Mouse (Mus musculus) CH12.LX (cell line): Measurements from ENCODE around the gene Ahnak. TPM values are rescaled to one million over a fixed set of nuclear protein-coding genes. Genes with fewer than 3 reads are reported as not detected.
A peak's percentile ranks its signal among the peaks of the same experiment; 100 is the strongest.

Experiments
- DNase-seq: peaks from one replicate; pipeline ENCODE4 v3.0.0-alpha.2; 2013; ENCODE audit errors: extremely low read depth
- H3K27ac ChIP-seq: 2 replicates; pipeline ENCODE4 v1.5.1; 2012; ENCODE audit warnings: low read depth, mild to moderate bottlenecking, control low read depth, moderate library complexity; ENCODE audit not compliant: insufficient read depth
- H3K27me3 ChIP-seq: replicated peaks from 2 replicates; pipeline ENCODE3; 2012; ENCODE audit warnings: inconsistent platforms
- H3K36me3 ChIP-seq, 2 experiments: replicated peaks in 1 of 2; 2 replicates each; pipeline versions ENCODE3 to v1.6.1; 2012; ENCODE audit warnings: inconsistent platforms in 1 of 2, low read length in 1 of 2, mild to moderate bottlenecking in 1 of 2, mixed read lengths in 1 of 2, moderate library complexity in 1 of 2; ENCODE audit not compliant: control insufficient read depth in 1 of 2, insufficient read depth in 1 of 2
- H3K4me1 ChIP-seq, 2 experiments: 2 replicates each; pipeline ENCODE4 v1.6.1; 2012; ENCODE audit warnings: inconsistent platforms in 1 of 2, moderate library complexity in 1 of 2; ENCODE audit not compliant: insufficient read depth in 2 of 2, control insufficient read depth in 1 of 2
- H3K4me2 ChIP-seq: 2 replicates; pipeline ENCODE4 v1.6.1; 2012; ENCODE audit warnings: low read depth, mild to moderate bottlenecking, control low read depth; ENCODE audit not compliant: poor library complexity, insufficient read depth, severe bottlenecking
- H3K4me3 ChIP-seq, 3 experiments: fragments of 150-350 bp in 1 of 3; sonication (generic) in 1 of 3; replicated peaks in 1 of 3; 2 replicates each; pipeline versions ENCODE3 to v1.5.1; 2011 to 2012; ENCODE audit warnings: low read depth in 2 of 3, low read length in 2 of 3, mild to moderate bottlenecking in 2 of 3, moderate library complexity in 2 of 3, control low read depth in 1 of 3, improper control_type of control experiment in 1 of 3, inconsistent platforms in 1 of 3, mixed read lengths in 1 of 3; ENCODE audit not compliant: poor library complexity in 1 of 3
- H3K79me2 ChIP-seq: replicated peaks from 2 replicates; pipeline ENCODE4 v1.6.1; 2012; ENCODE audit warnings: mild to moderate bottlenecking, moderate library complexity; ENCODE audit not compliant: control insufficient read depth, poor library complexity, insufficient read depth, severe bottlenecking; ENCODE audit errors: extremely low read depth
- H3K9ac ChIP-seq: 2 replicates; pipeline ENCODE4 v1.6.1; 2012; ENCODE audit warnings: low read depth, mild to moderate bottlenecking, control low read depth, moderate library complexity; ENCODE audit not compliant: insufficient read depth
- H3K9me3 ChIP-seq: replicated peaks from 2 replicates; pipeline ENCODE3; 2012; ENCODE audit warnings: low read length, inconsistent platforms, mixed read lengths
- BHLHE40 ChIP-seq: IDR thresholded peaks from 2 replicates; pipeline ENCODE4 v1.6.1; 2011; ENCODE audit warnings: mild to moderate bottlenecking, low read depth, low read length, improper control_type of control experiment
- CHD2 ChIP-seq: IDR thresholded peaks from 2 replicates; pipeline ENCODE4 v1.6.1; 2011; ENCODE audit warnings: low read length, improper control_type of control experiment
- CTCF ChIP-seq, 2 experiments: IDR thresholded peaks in 1 of 2; conservative IDR thresholded peaks in 1 of 2; 2 replicates each; pipeline ENCODE4 v1.5.1; 2011 to 2012; ENCODE audit warnings: low read depth in 2 of 2, low read length in 2 of 2, improper control_type of control experiment in 1 of 2, inconsistent platforms in 1 of 2, mild to moderate bottlenecking in 1 of 2, moderate library complexity in 1 of 2
- E2F4 ChIP-seq: IDR thresholded peaks from 2 replicates; pipeline ENCODE4 v1.6.1; 2011; ENCODE audit warnings: low read depth, low read length, improper control_type of control experiment; ENCODE audit not compliant: insufficient replicate concordance
- ELF1 ChIP-seq: IDR thresholded peaks from 2 replicates; pipeline ENCODE4 v1.6.1; 2014; ENCODE audit warnings: low read depth, mild to moderate bottlenecking, inconsistent platforms, low read length, improper control_type of control experiment
- IRF4 ChIP-seq: IDR thresholded peaks from 2 replicates; pipeline ENCODE4 v1.6.1; 2014; ENCODE audit warnings: low read depth, mild to moderate bottlenecking, inconsistent platforms, low read length, improper control_type of control experiment
- JUN ChIP-seq: IDR thresholded peaks from 2 replicates; pipeline ENCODE4 v1.6.1; 2011; ENCODE audit warnings: low read depth, mild to moderate bottlenecking, low read length, improper control_type of control experiment, moderate library complexity; ENCODE audit not compliant: insufficient read depth
- JUND ChIP-seq: conservative IDR thresholded peaks from 2 replicates; pipeline ENCODE4 v1.6.1; 2011; ENCODE audit warnings: low read depth, low read length, improper control_type of control experiment
- KAT2A ChIP-seq: IDR thresholded peaks from 2 replicates; pipeline ENCODE4 v1.6.1; 2012; ENCODE audit warnings: low read length, improper control_type of control experiment, inconsistent platforms; ENCODE audit not compliant: insufficient replicate concordance
- MAFK ChIP-seq: IDR thresholded peaks from 2 replicates; pipeline ENCODE4 v1.6.1; 2011; ENCODE audit warnings: low read length, improper control_type of control experiment; ENCODE audit not compliant: insufficient replicate concordance
- MAZ ChIP-seq: IDR thresholded peaks from 2 replicates; pipeline ENCODE4 v1.6.1; 2012; ENCODE audit warnings: low read depth, mild to moderate bottlenecking, inconsistent platforms, low read length, improper control_type of control experiment, moderate library complexity
- MXI1 ChIP-seq: IDR thresholded peaks from 2 replicates; pipeline ENCODE4 v1.6.1; 2011; ENCODE audit warnings: mild to moderate bottlenecking, low read depth, low read length, improper control_type of control experiment
- NRF1 ChIP-seq: IDR thresholded peaks from 2 replicates; pipeline ENCODE4 v1.6.1; 2014; ENCODE audit warnings: low read depth, mild to moderate bottlenecking, inconsistent platforms, low read length, improper control_type of control experiment, moderate library complexity
- POLR2AphosphoS2 ChIP-seq: IDR thresholded peaks from 2 replicates; pipeline ENCODE4 v1.6.1; 2011; ENCODE audit warnings: low read depth, low read length, improper control_type of control experiment
- RAD21 ChIP-seq: IDR thresholded peaks from 2 replicates; pipeline ENCODE4 v1.6.1; 2011; ENCODE audit warnings: low read depth, mild to moderate bottlenecking, low read length, improper control_type of control experiment, moderate library complexity
- SIN3A ChIP-seq: IDR thresholded peaks from 2 replicates; pipeline ENCODE4 v1.6.1; 2012; ENCODE audit warnings: low read length, improper control_type of control experiment, inconsistent platforms
- SMC3 ChIP-seq: IDR thresholded peaks from 2 replicates; pipeline ENCODE4 v1.6.1; 2011; ENCODE audit warnings: low read depth, low read length, improper control_type of control experiment
- TBP ChIP-seq: conservative IDR thresholded peaks from 2 replicates; pipeline ENCODE4 v1.6.1; 2011; ENCODE audit warnings: low read depth, low read length, improper control_type of control experiment
- TCF12 ChIP-seq: IDR thresholded peaks from 2 replicates; pipeline ENCODE4 v1.6.1; 2014; ENCODE audit warnings: low read depth, mild to moderate bottlenecking, inconsistent platforms, low read length, improper control_type of control experiment
- USF1 ChIP-seq: IDR thresholded peaks from 2 replicates; pipeline ENCODE4 v1.6.1; 2014; ENCODE audit warnings: low read depth, mild to moderate bottlenecking, inconsistent platforms, low read length, improper control_type of control experiment
- USF2 ChIP-seq: conservative IDR thresholded peaks from 2 replicates; pipeline ENCODE4 v1.6.1; 2011; ENCODE audit warnings: low read depth, low read length, improper control_type of control experiment
- ZC3H11A ChIP-seq: IDR thresholded peaks from 2 replicates; pipeline ENCODE4 v1.6.1; 2012; ENCODE audit warnings: low read depth, mild to moderate bottlenecking, inconsistent platforms, low read length, improper control_type of control experiment
- ZKSCAN1 ChIP-seq: IDR thresholded peaks from 2 replicates; pipeline ENCODE4 v1.6.1; 2012; ENCODE audit warnings: low read depth, inconsistent platforms, low read length, improper control_type of control experiment, borderline replicate concordance
- ZMIZ1 ChIP-seq: IDR thresholded peaks from 2 replicates; pipeline ENCODE4 v1.6.1; 2012; ENCODE audit warnings: low read depth, mild to moderate bottlenecking, inconsistent platforms, low read length, improper control_type of control experiment
- ZNF384 ChIP-seq: IDR thresholded peaks from 2 replicates; pipeline ENCODE4 v1.6.1; 2012; ENCODE audit warnings: low read depth, low read length, improper control_type of control experiment, inconsistent platforms
- dilution Hi-C: fragments of 300-500 bp; cut with MboI; formaldehyde crosslinking; loops from 2 replicates; pipeline ENCODE4 v1.14.3; 2020; ENCODE audit warnings: low sequenced_read_pairs; ENCODE audit not compliant: extremely low pct_unique_long_range_greater_than_20kb, extremely low pct_ligation_motif_present
- in situ Hi-C: fragments of 300-500 bp; cut with MboI; formaldehyde crosslinking; loops from 3 replicates; pipeline ENCODE4 v1.14.3; 2019; ENCODE audit warnings: low sequenced_read_pairs, low pct_ligation_motif_present, low pct_unique_long_range_greater_than_20kb, mixed read lengths
- polyA plus RNA-seq: library from polyadenylated mRNA; unstranded; fragments of >175 nt; gene quantifications from 2 replicates; pipeline ENCODE4 v1.2.1, GENCODE M21; 2012; ENCODE audit warnings: low read depth; ENCODE audit not compliant: insufficient read length
- total RNA-seq, 2 experiments: library from RNA; depleted of rRNA; stranded (reverse); fragments of 300-350 nt in 1 of 2; fragments of >200 nt in 1 of 2; gene quantifications; 2 replicates each; pipeline ENCODE4 v1.2.3; 2012 to 2014

Ahnak gene
- total and polyA plus RNA-seq, 3 experiments, result 1.7 to 21.7 (median 1.8) TPM

- TF ChIP-seq ZNF384 (no peak), IRF4 (no peak), BHLHE40 (0 out of 2 replicates have a peak, but pooled peaks have one; percentile 11), TBP (no peak), ZMIZ1 (no peak), TCF12 (no peak)
- Histone ChIP-seq H3K4me2 (no peak overlapping the region), H3K9me3 (no peaks in the 10 kb centered on the region), H3K27me3 (no peaks in the 10 kb centered on the region), H3K79me2 (no peaks in the 10 kb centered on the region), H3K27ac (no peak overlapping the region), H3K9ac (no peak overlapping the region), H3K4me3 (no peak overlapping the region), H3K4me1 (peaks cover 20 to 64% of the 10 kb centered on the region in 2 experiments; a peak in 3 of 4 replicates), H3K36me3 (no peaks in the 10 kb centered on the region)
- in situ Hi-C loops (no loop called here), dilution Hi-C loops (no loop called here)
- DNase-seq, result no peak
Observed at GRCm38 (mm10) chr19:9039928-9040327, 50.8 kb downstream of the Ahnak start.

- no peak overlapping the region for H3K9ac ChIP-seq
- H3K4me1 ChIP-seq, result peaks cover 20 to 66% of the 10 kb centered on the region in 2 experiments
- no peak overlapping the region for H3K4me3 ChIP-seq
- no peak for DNase-seq
- dilution Hi-C loops, result no loop called here
- in situ Hi-C loops, result no loop called here
- H3K27ac ChIP-seq, result peak overlapping the region; percentile 18
- peak overlapping the region; percentile 60 for H3K4me2 ChIP-seq
- no peaks in the 10 kb centered on the region for H3K9me3 ChIP-seq
- TF ChIP-seq ELF1, result no peak
- TF ChIP-seq RAD21, result no peak
- TF ChIP-seq ZNF384, result no peak
- TF ChIP-seq ZMIZ1, result no peak
- H3K79me2 ChIP-seq, result no peaks in the 10 kb centered on the region
- H3K36me3 ChIP-seq, result no peaks in the 10 kb centered on the region
- no peaks in the 10 kb centered on the region for H3K27me3 ChIP-seq
Observed at GRCm38 (mm10) chr19:9040649-9041048, 51.6 kb downstream of the Ahnak start.

- peaks cover 20 to 66% of the 10 kb centered on the region in 2 experiments for H3K4me1 ChIP-seq
- peak overlapping the region; percentile 60 for H3K4me2 ChIP-seq
- no peaks in the 10 kb centered on the region for H3K36me3 ChIP-seq
- peak overlapping the region; percentile 64 for H3K27ac ChIP-seq
- H3K9ac ChIP-seq, result no peak overlapping the region
- in situ Hi-C loops, result no loop called here
- H3K79me2 ChIP-seq, result no peaks in the 10 kb centered on the region
- no peaks in the 10 kb centered on the region for H3K27me3 ChIP-seq
- peak; percentile 78 for DNase-seq
- dilution Hi-C loops, result no loop called here
- H3K4me3 ChIP-seq, result no peak overlapping the region
- H3K9me3 ChIP-seq, result no peaks in the 10 kb centered on the region
- TF ChIP-seq BHLHE40 (peak; percentile 69), TBP (0 out of 2 replicates have a peak, but pooled peaks have one; percentile 23), ZKSCAN1 (no peak), CHD2 (peak; percentile 86), NRF1 (no peak), JUN (no peak), ZNF384 (peak; percentile 32; the same call in 1 of the 2 replicates), E2F4 (no peak), KAT2A (no peak), USF2 (no peak), CTCF (conservative IDR thresholded peaks at IDR 0.05 in 1 of 2, IDR thresholded peaks at IDR 0.05 in 1 of 2; ENCODE audit: low read depth in 2 of 2, low read length in 2 of 2) (no peak), SIN3A (no peak), POLR2AphosphoS2 (no peak), MXI1 (no peak), MAFK (0 out of 2 replicates have a peak, but pooled peaks have one; percentile 35), MAZ (peak; percentile 85; the same call in 1 of the 2 replicates), ZC3H11A (no peak), SMC3 (peak; percentile 28; the same call in 1 of the 2 replicates), USF1 (no peak), JUND (no peak), ZMIZ1 (no peak)
Observed at GRCm38 (mm10) chr19:9041074-9041473, 52.0 kb downstream of the Ahnak start.
